11 mouse cellular contexts compared by ENCODE assay signal in the genomic region with DNA sequence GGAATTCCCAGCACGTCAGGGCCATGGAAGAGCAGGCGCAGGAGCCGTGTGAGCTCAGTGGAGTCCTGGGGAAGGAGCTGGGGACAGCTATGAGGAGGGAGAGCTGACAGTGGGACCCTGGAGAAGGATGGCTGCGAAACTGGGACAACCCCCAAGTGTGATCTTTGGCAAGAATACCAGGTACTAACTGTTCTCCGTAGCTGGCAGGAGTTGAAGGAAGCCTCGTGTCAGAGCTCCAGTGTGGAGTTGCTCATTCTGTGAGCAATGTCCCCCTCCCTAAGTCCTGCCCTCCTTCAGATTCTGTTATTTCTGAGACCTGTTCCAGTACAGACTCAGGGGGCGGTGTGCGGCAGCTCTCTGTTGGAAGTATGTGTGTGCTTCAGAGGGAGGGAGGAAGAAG. TPM values are rescaled to one million over a fixed set of nuclear protein-coding genes. Genes with fewer than 3 reads are reported as not detected.
DNase-seq lines count a peak whose midpoint lies in the region; ATAC-seq and TF ChIP-seq lines count a peak whose summit lies in the region.
"Had no signal": no experiment of that assay in that cellular context is flagged by ENCODE, and none has a peak within 500 bp of the region (broad histone marks: within the 10 kb centered on the region; RNA-seq: fewer than 3 reads in every experiment).

No protein-coding gene starts in this region.

- 0 out of 2 replicates have a peak, but pooled peaks have one; percentile 18 for ATAC-seq in forebrain, postnatal 0 days
- ATAC-seq in forebrain, embryonic 16.5 days: no peak

- DNase-seq in forebrain, postnatal 0 days: no peak
- DNase-seq in frontal cortex, postnatal 10 days (ENCODE audit: low spot score in 2 of 2): peak; percentile 19 to 45
- peak; percentile 11 to 40 for DNase-seq in layer of hippocampus, postnatal 36 days
- DNase-seq in lung, postnatal 36 days: peak; percentile 65
- no peak for DNase-seq in thymus, postnatal 4 days
- no peak for DNase-seq in kidney, adult 11 months
- no peak for DNase-seq in adrenal gland, postnatal 10 days

- no peaks in the 10 kb centered on the region for H3K4me1 ChIP-seq in forebrain, postnatal 0 days (ENCODE audit: insufficient read depth)
- H3K4me1 ChIP-seq in forebrain, embryonic 16.5 days (replicated peaks; ENCODE audit: control insufficient read depth, insufficient read depth, low read length): no peaks in the 10 kb centered on the region
- H3K4me1 ChIP-seq: embryonic facial prominence, embryonic 12.5 days; neural tube, embryonic 13.5 days had no signal

- no peak overlapping the region for H3K4me2 ChIP-seq in forebrain, postnatal 0 days (ENCODE audit: low read depth)
- no peak overlapping the region for H3K4me2 ChIP-seq in forebrain, embryonic 16.5 days (ENCODE audit: low read length)
- H3K4me2 ChIP-seq: embryonic facial prominence, embryonic 12.5 days; neural tube, embryonic 13.5 days had no signal

- TF ChIP-seq CTCF in forebrain, postnatal 0 days (IDR thresholded peaks at IDR 0.05; ENCODE audit: low read depth): no peak

- no peak overlapping the region for H3K4me3 ChIP-seq in forebrain, postnatal 0 days (ENCODE audit: low read depth, low read length)
- H3K4me3 ChIP-seq in forebrain, embryonic 16.5 days (replicated peaks; ENCODE audit: low read length): no peak overlapping the region
- H3K4me3 ChIP-seq: embryonic facial prominence, embryonic 12.5 days; neural tube, embryonic 13.5 days had no signal

- 69% methylated on average over 8 of the region's 8 CpGs for WGBS in forebrain, postnatal 0 days
- WGBS in forebrain, embryonic 16.5 days: 66% methylated on average over 8 of the region's 8 CpGs

- H3K27me3 ChIP-seq in forebrain, postnatal 0 days (ENCODE audit: insufficient read depth, low read length): no peaks in the 10 kb centered on the region
- H3K27me3 ChIP-seq in forebrain, embryonic 16.5 days (replicated peaks; ENCODE audit: control insufficient read depth, insufficient read depth, low read length): no peaks in the 10 kb centered on the region
- H3K27me3 ChIP-seq: neural tube, embryonic 13.5 days had no signal

- no peak overlapping the region for H3K27ac ChIP-seq in forebrain, postnatal 0 days (ENCODE audit: low read depth, low read length)
- no peak overlapping the region for H3K27ac ChIP-seq in forebrain, embryonic 16.5 days (ENCODE audit: low read length)
- H3K27ac ChIP-seq: embryonic facial prominence, embryonic 12.5 days; liver, embryonic 14.5 days; neural tube, embryonic 13.5 days had no signal

- no peak overlapping the region for H3K9ac ChIP-seq in forebrain, postnatal 0 days
- H3K9ac ChIP-seq in forebrain, embryonic 16.5 days (replicated peaks; ENCODE audit: low read depth, low read length): no peak overlapping the region
- H3K9ac ChIP-seq: embryonic facial prominence, embryonic 12.5 days; liver, embryonic 14.5 days; neural tube, embryonic 13.5 days had no signal

- H3K36me3 ChIP-seq in forebrain, postnatal 0 days (ENCODE audit: insufficient read depth): no peaks in the 10 kb centered on the region
- no peaks in the 10 kb centered on the region for H3K36me3 ChIP-seq in forebrain, embryonic 16.5 days (ENCODE audit: control insufficient read depth, insufficient read depth)
- H3K36me3 ChIP-seq: embryonic facial prominence, embryonic 12.5 days; neural tube, embryonic 13.5 days had no signal

- no peaks in the 10 kb centered on the region for H3K9me3 ChIP-seq in forebrain, postnatal 0 days (ENCODE audit: low read length)
- no peaks in the 10 kb centered on the region for H3K9me3 ChIP-seq in forebrain, embryonic 16.5 days (ENCODE audit: control insufficient read depth, low read length)
- H3K9me3 ChIP-seq: embryonic facial prominence, embryonic 12.5 days; neural tube, embryonic 13.5 days had no signal

RNA-seq across cellular contexts. Expression of a gene that starts 36.9 kb away (rescaled TPM):
- total RNA-seq in forebrain, postnatal 0 days (2014; rRNA removed): 48.1 and 48.6 TPM in 2 replicates
- polyA plus RNA-seq in forebrain, postnatal 0 days (2015; fragmentation: Nextera tagmentation; extraction: Ambion mirVana): 12.5 and 18.0 TPM in 2 replicates
- polyA plus RNA-seq in forebrain, embryonic 16.5 days (2015; fragmentation: Nextera tagmentation; extraction: Ambion mirVana): 18.6 and 19.5 TPM in 2 replicates
- total RNA-seq in layer of hippocampus, postnatal 36 days (2021): 100 to 1,000 TPM; 163 to 172 TPM
- 100 to 1,000 TPM; 281 to 297 TPM for total RNA-seq in adrenal gland, postnatal 10 days (2021)

Comparison
In these comparisons a context has a peak if more than half of its experiments do, and no peak if none do; other contexts are left out.
1. DNase-seq: peak in frontal cortex, postnatal 10 days (2 of 2), layer of hippocampus, postnatal 36 days (2 of 2) and lung, postnatal 36 days (single experiment); none in forebrain, postnatal 0 days (single experiment), thymus, postnatal 4 days (single experiment), kidney, adult 11 months (single experiment) and adrenal gland, postnatal 10 days (single experiment).